Mouse (Mus musculus) MEL (cell line): Measurements from ENCODE around the gene Kdm1a.

ENCODE experiments used
- EP300 ChIP-seq, 2 experiments: IDR thresholded peaks; 2 replicates each; pipeline ENCODE4 v1.6.1; 2011; ENCODE audit warnings: improper control_type of control experiment in 2 of 2, low read length in 2 of 2, low read depth in 1 of 2, mild to moderate bottlenecking in 1 of 2
- MEF2A ChIP-seq: IDR thresholded peaks from 2 replicates; pipeline ENCODE4 v1.6.1; 2014; ENCODE audit warnings: low read depth, mild to moderate bottlenecking, inconsistent platforms, low read length, improper control_type of control experiment; ENCODE audit not compliant: poor library complexity, insufficient replicate concordance, severe bottlenecking; ENCODE audit errors: extremely low read depth
- POLR2A ChIP-seq, 2 experiments: IDR thresholded peaks; 2 replicates each; pipeline ENCODE4 v1.6.1; 2011 to 2012; ENCODE audit warnings: low read length in 2 of 2, mild to moderate bottlenecking in 2 of 2, control low read depth in 1 of 2, improper control_type of control experiment in 1 of 2, low read depth in 1 of 2, moderate library complexity in 1 of 2; ENCODE audit not compliant: control insufficient read depth in 1 of 2, insufficient read depth in 1 of 2, poor library complexity in 1 of 2
- POLR2AphosphoS2 ChIP-seq: IDR thresholded peaks from 2 replicates; pipeline ENCODE4 v1.6.1; 2011; ENCODE audit warnings: low read length, improper control_type of control experiment

GRCm38 (mm10) chr4:136631237-136631994, 28.9 kb upstream of the Kdm1a start:
- TF ChIP-seq EP300 (IDR thresholded peaks at IDR 0.05; ENCODE audit: low read depth in 1 of 2, low read length in 2 of 2) (no peak), POLR2A (IDR thresholded peaks at IDR 0.05; ENCODE audit: control insufficient read depth in 1 of 2, insufficient read depth in 1 of 2, low read depth in 1 of 2, low read length in 2 of 2, poor library complexity in 1 of 2) (no peak), POLR2AphosphoS2 (no peak), MEF2A (no peak)
